Mouse (Mus musculus) megakaryocyte, embryonic 14.5 days (primary cell): ENCODE measurements around the gene Synpo2l.

Experiments used
- FLI1 ChIP-seq: IDR thresholded peaks from 2 replicates; pipeline ENCODE4 v1.6.1; 2012; ENCODE audit warnings: low read length, inconsistent platforms, mixed read lengths
- GATA1 ChIP-seq: IDR thresholded peaks from 3 replicates; pipeline ENCODE4 v1.6.1; 2012; ENCODE audit warnings: mixed read lengths, low read length, inconsistent platforms, borderline replicate concordance

DNA sequence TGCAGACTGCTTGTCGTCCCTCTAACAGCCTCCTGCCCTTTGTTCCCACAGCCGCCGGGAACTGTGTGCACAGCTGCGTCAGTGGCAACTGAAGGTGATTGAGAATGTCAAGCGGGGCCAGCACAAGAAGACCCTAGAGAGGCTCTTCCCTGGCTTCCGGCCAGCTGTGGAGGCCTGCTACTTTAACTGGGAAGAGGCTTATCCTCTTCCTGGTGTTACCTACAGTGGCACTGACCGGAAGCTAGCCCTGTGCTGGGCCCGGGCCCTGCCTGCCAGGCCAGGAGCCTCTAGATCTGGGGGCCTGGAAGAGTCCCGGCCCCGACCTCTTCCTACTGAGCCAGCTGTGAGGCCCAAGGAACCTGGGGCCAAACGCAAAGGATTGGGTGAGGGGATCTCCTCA is 45.7 kb upstream of the Synpo2l start:
- no peak for TF ChIP-seq GATA1
- no peak for TF ChIP-seq FLI1
